Mouse (Mus musculus) limb, embryonic 13.5 days (tissue): ENCODE results near the gene Elavl3. TPM values are rescaled to one million over a fixed set of nuclear protein-coding genes. Genes with fewer than 3 reads are reported as not detected.

Source experiments
- ATAC-seq: fragments of 200-750 bp; cut with Nextera tagmentation; 2 replicates; pipeline ENCODE4 v1.8.0; 2017; ENCODE audit warnings: low read depth, moderate number of reproducible peaks, moderate TSS enrichment; ENCODE audit not compliant: low FRiP score
- H3K27ac ChIP-seq: fragments of 300-500 bp; sonication (generic); 2 replicates; pipeline ENCODE4 v1.5.1; 2015; ENCODE audit warnings: inconsistent platforms, mild to moderate bottlenecking, moderate library complexity
- H3K27me3 ChIP-seq: fragments of 300-500 bp; sonication (generic); 2 replicates; pipeline ENCODE4 v1.6.1; 2015; ENCODE audit warnings: mild to moderate bottlenecking, inconsistent platforms
- H3K36me3 ChIP-seq: fragments of 300-500 bp; sonication (generic); 2 replicates; pipeline ENCODE4 v1.6.1; 2015; ENCODE audit warnings: inconsistent platforms, mild to moderate bottlenecking, moderate library complexity
- H3K4me1 ChIP-seq: fragments of 300-500 bp; sonication (generic); 2 replicates; pipeline ENCODE4 v1.6.1; 2015; ENCODE audit warnings: inconsistent platforms
- H3K4me2 ChIP-seq: fragments of 300-500 bp; sonication (generic); replicated peaks from 2 replicates; pipeline ENCODE4 v1.6.1; 2015; ENCODE audit warnings: inconsistent platforms, mild to moderate bottlenecking, moderate library complexity
- H3K4me3 ChIP-seq: fragments of 300-500 bp; sonication (generic); 2 replicates; pipeline ENCODE4 v1.5.1; 2015; ENCODE audit warnings: moderate library complexity, mild to moderate bottlenecking, inconsistent platforms
- H3K9ac ChIP-seq: fragments of 300-500 bp; sonication (generic); 2 replicates; pipeline ENCODE4 v1.6.1; 2015; ENCODE audit warnings: mild to moderate bottlenecking, inconsistent platforms
- H3K9me3 ChIP-seq: fragments of 300-500 bp; sonication (generic); 2 replicates; pipeline ENCODE4 v1.6.1; 2016; ENCODE audit warnings: inconsistent platforms
- WGBS: fragments of 180-500 bp; shearing (Covaris S2); methylation state at CpG from one replicate; pipeline ENCODE4 v1.1.7; 2015; 5-methylcytosine and 5-hydroxymethylcytosine counted together
- polyA plus RNA-seq: library from polyadenylated mRNA; unstranded; fragments of >200 nt; fragmentation: Nextera tagmentation; extraction: Ambion mirVana; gene quantifications from 2 replicates; pipeline ENCODE4 v1.2.1, GENCODE M21; 2015

The Elavl3 gene
- polyA plus RNA-seq, 1 experiment from 2014 or later: 0.13 TPM

DNA sequence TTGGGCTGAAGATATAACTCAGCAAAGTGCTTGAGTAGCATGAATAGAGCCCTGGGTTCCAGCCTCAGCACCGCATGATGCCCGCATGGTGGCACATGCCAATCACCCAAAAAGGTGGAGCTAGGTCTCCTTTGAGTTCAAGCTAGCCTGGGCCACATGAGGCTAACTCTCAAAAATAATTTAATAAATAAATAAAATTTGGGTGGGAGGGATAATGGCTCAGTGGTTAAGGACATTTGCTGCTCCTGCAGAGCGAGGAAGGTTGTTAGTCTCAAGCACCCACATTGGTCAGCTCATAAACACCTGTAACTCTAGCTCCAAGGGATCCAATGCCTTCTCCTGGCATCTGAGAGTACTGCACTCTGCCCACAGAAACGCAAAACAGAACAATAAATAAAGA lies 50.2 kb downstream of the Elavl3 start:
- H3K27ac ChIP-seq: no peak overlapping the region
- 87% methylated on average over 4 of the region's 4 CpGs for WGBS
- no peak overlapping the region for H3K4me3 ChIP-seq
- H3K4me2 ChIP-seq: peak overlapping the region; percentile 63
- H3K4me1 ChIP-seq: peaks cover 23% of the 10 kb centered on the region
- H3K27me3 ChIP-seq: 0 out of 2 replicates have a peak, but pooled peaks cover 3% of the 10 kb centered on the region
- peaks cover 29% of the 10 kb centered on the region for H3K36me3 ChIP-seq
- H3K9ac ChIP-seq: no peak overlapping the region
- no peaks in the 10 kb centered on the region for H3K9me3 ChIP-seq
- no peak for ATAC-seq

DNA sequence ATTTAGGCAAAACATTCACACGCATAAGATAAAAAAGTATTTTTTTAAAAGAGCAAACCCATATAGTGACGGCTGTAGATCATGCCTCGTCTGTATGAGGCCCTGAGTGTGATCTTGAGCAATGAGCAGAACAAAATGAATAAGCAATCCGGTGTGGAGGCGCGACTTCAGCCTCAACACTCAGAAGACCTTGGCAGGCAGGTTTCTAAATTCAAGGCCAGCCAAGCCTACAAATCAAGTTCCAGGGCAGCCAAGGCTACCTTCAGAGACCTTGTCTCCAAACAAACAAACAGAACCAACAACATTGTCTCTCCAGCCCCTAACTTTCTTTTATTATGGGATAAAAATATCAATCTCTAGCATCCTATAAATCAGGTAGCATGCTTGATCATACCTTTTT lies 51.5 kb downstream of the Elavl3 start:
- H3K4me3 ChIP-seq: no peak overlapping the region
- no peak overlapping the region for H3K4me2 ChIP-seq
- no peak for ATAC-seq
- no peak overlapping the region for H3K9ac ChIP-seq
- H3K4me1 ChIP-seq: peaks cover 23% of the 10 kb centered on the region
- 0 out of 2 replicates have a peak, but pooled peaks cover 3% of the 10 kb centered on the region for H3K27me3 ChIP-seq
- H3K27ac ChIP-seq: no peak overlapping the region
- peaks cover 16% of the 10 kb centered on the region for H3K36me3 ChIP-seq
- H3K9me3 ChIP-seq: no peaks in the 10 kb centered on the region
- WGBS: 91% methylated on average over 6 of the region's 6 CpGs

DNA sequence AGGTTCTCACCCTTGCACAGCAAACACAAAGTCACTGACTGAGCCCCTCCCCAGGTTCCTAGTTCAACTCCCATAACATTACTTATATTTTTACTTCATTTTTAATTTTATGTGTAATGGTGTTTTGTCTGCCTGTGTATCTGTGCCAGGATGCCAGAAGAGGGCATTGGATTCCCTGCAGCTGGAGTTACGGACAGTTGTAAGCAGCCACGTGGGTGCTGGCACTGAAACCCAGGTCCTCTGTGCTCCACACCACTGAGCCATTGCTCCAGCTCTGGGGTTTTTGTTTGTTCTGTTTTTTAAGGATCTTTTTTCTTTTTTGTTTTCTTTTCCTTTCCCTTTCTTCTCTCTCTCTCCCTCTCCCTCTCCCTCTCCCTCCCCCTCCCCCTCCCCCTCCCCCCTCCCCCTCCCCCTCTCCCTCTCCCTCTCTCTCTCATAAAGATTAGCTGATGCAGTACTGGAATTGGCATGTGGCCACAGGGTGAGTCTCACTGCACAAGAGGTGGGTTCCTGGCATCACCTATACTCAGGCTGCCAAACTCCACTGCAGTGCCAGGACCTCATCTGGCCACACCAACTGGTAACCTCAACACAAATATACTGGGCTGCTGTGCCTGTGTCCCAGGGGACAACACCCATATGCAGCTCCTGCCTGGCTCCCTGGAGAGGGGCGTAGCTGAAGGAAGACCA lies 55.5 kb downstream of the Elavl3 start:
- Histone ChIP-seq H3K9me3 (no peaks in the 10 kb centered on the region), H3K4me1 (no peaks in the 10 kb centered on the region), H3K27me3 (peaks cover 36% of the 10 kb centered on the region), H3K9ac (no peak overlapping the region), H3K27ac (no peak overlapping the region), H3K4me3 (no peak overlapping the region), H3K4me2 (no peak overlapping the region), H3K36me3 (no peaks in the 10 kb centered on the region)
- 86% methylated on average over 3 of the region's 3 CpGs for WGBS
- ATAC-seq: no peak

DNA sequence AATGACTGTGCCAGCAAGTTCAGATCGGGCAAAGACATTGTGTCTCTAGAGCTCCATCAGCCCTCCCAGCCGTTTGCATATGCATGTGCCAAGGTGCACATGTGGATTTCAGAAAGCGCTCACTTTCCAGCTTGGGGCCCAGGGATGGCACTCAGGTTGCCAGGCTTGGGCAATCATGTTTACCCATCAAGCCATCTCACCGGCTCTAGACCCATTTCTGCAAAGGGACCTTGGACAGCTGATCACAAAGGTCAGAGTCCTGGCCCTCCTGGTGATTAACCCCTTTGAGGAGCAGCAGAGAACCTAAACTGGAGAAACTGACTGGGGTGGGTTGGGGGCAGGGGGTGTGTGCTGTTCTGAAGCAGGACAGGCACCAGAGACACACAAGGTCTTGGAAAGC lies 59.6 kb downstream of the Elavl3 start:
- no peak overlapping the region for H3K4me2 ChIP-seq
- H3K9ac ChIP-seq: no peak overlapping the region
- no peaks in the 10 kb centered on the region for H3K9me3 ChIP-seq
- ATAC-seq: no peak
- 78% methylated on average over 4 of the region's 4 CpGs for WGBS
- H3K4me3 ChIP-seq: no peak overlapping the region
- peaks cover 26% of the 10 kb centered on the region for H3K4me1 ChIP-seq
- no peak overlapping the region for H3K27ac ChIP-seq
- no peaks in the 10 kb centered on the region for H3K36me3 ChIP-seq
- peaks cover 74% of the 10 kb centered on the region for H3K27me3 ChIP-seq

DNA sequence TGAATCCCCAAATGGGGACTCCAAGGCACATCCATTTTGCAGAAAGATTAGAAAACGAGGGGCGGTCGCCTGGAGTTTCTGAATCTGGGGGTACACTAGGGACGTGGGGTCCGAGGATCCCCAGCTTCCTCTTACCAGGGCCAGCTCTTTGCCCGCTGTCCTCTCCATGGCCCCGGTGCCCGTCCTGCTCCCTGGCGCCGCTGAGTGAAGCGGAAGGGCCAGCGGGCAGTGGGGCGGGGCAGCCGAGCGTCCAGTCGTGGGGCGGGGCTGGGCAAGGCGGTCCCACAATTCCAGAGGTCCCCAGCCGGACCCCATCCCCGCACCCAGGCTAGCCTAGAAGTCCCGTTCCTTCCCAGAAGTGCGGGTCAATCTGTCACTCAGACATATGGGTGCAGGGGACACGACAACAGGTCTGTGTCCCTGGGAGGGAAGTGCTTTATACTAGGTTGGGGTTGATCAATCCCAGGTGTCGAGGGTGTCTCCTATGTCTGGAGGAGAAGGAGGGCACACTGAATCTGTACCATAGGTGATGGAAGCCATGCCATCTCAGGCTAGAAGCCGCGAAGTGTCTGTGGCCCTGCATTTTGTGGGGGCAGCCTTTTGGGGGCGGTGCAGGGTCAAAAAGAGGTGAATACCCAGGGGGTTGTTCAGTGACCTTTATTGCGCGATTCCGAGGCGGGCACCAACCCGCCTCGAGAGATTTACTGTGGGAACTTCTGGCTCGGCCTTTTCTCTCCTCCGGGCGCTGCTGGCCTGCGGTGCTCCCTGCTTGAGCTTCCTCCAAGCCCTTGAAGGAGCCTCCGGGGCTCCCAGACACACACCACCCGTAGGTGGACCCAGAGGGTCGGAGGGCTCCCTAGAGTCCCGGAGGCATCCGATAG lies 62.4 kb downstream of the Elavl3 start, which contains the start of gene Rgl3:
Gene Rgl3, minus strand, starts transcription at position 217 of the 881 bp plus-strand sequence.
- no peak within 1 kb of the TSS for H3K27ac ChIP-seq
- peaks cover 26% of the 10 kb centered on the region for H3K4me1 ChIP-seq
- peak within 1 kb of the TSS; percentile 63 for H3K9ac ChIP-seq
- no peaks in the 10 kb centered on the region for H3K36me3 ChIP-seq
- ATAC-seq: no peak
- no peaks in the 10 kb centered on the region for H3K9me3 ChIP-seq
- H3K4me2 ChIP-seq: peak within 1 kb of the TSS; percentile 76
- H3K4me3 ChIP-seq: peak within 1 kb of the TSS; percentile 45
- H3K27me3 ChIP-seq: peaks cover 93% of the 10 kb centered on the region
- under 1% methylated on average over 42 of the region's 42 CpGs for WGBS

DNA sequence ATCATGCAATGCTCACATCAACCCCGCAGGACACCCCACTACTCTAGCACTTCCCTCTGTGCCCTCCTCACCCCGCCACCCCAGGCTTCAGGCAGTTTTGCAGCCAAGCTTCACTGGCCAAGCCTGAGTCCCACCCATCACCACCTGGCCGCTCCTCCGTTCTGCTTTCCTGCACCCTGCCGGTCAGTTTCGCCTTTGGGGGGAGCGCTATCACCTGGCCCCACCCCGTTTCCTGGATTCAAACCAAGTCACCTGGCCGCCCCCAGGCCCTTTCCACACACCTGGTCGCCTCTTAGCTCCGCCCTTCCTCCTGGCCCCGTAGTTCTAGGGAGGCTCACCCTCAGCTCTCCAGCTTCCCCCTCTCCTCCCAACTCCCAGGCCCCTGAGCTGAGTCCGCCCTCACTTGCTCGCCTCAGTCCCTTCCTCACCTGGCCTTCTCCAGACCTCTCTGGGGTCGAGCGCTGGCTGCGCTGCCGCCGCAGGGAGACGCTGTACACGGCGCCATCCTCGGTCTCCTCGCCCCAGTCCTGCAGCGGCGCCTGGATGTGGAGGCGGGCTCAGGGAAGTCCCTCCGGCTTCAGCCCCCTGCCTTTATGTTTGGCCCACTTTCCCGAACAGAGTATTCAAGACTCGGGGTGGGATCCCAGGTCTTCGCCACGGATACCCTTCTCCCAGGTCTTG lies 63.3 kb downstream of the Elavl3 start:
- Histone ChIP-seq H3K27ac (no peak overlapping the region), H3K9ac (peak overlapping the region; percentile 63), H3K4me3 (peak overlapping the region; percentile 45), H3K4me1 (peaks cover 26% of the 10 kb centered on the region), H3K4me2 (peak overlapping the region; percentile 76), H3K9me3 (no peaks in the 10 kb centered on the region), H3K27me3 (peaks cover 94% of the 10 kb centered on the region), H3K36me3 (no peaks in the 10 kb centered on the region)
- no peak for ATAC-seq
- 1% methylated on average over 32 of the region's 32 CpGs for WGBS

DNA sequence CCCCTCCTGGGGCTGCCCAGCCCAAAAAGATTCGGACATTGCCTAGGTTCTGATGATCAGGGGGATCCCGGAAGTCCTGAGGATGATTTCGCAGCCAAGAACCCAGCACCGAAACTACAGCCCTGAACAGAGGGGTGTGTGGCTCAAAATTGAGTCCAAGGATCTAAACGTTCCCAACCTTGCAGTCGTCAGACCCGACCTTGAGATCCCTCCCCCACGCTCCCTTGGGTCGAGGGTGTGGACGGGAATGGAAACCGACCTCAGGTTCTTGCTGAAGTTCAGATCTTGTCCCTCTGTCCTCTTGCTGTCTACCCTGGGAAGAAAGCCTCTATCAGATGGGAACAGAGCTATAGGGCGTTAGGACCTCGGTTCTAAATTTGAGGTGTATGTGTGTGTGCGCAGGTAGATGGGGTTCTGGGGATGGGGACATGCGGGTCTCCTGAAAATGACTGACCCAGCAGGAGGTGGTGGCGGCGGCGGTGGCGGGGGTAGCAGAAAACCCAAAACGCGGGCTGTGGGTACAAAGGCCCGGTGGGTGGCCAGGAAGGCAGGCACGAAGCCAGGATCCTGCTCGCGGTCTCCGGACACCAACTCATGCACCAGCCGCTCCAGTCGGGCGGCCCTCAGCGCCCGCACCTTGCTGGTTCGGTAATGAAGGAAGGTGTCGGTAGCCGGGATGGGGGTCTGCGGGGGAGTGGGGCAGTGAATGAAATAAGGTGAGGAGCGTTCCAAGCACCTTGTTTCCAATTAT lies 64.1 kb downstream of the Elavl3 start:
- no peaks in the 10 kb centered on the region for H3K36me3 ChIP-seq
- ATAC-seq: no peak
- H3K27me3 ChIP-seq: peaks cover 90% of the 10 kb centered on the region
- H3K27ac ChIP-seq: no peak overlapping the region
- H3K9me3 ChIP-seq: no peaks in the 10 kb centered on the region
- peak overlapping the region; percentile 45 for H3K4me3 ChIP-seq
- no peak overlapping the region for H3K9ac ChIP-seq
- peak overlapping the region; percentile 76 for H3K4me2 ChIP-seq
- peaks cover 26% of the 10 kb centered on the region for H3K4me1 ChIP-seq
- WGBS: 8% methylated on average over 36 of the region's 36 CpGs

DNA sequence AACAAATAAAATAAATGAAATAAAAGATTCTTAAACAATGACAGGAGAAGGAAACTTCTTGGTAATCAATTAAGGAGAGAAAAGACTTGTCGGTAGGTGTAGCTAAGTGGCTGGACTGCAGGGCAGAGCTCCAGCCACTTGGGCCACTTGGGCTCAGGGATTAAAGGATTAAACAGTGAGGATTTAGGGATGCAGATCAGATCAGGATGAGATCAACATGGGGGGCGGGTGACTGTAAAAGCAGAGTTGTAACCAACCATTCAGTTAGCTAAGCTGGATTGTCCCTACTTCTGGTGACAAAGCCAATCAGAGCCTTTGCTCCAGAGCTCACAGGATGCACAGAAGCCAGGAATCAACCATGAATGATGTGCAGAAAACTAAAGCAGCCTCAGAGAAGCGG lies 67.9 kb downstream of the Elavl3 start:
- H3K9me3 ChIP-seq: no peaks in the 10 kb centered on the region
- ATAC-seq: no peak
- 36% methylated on average over 3 of the region's 3 CpGs for WGBS

DNA sequence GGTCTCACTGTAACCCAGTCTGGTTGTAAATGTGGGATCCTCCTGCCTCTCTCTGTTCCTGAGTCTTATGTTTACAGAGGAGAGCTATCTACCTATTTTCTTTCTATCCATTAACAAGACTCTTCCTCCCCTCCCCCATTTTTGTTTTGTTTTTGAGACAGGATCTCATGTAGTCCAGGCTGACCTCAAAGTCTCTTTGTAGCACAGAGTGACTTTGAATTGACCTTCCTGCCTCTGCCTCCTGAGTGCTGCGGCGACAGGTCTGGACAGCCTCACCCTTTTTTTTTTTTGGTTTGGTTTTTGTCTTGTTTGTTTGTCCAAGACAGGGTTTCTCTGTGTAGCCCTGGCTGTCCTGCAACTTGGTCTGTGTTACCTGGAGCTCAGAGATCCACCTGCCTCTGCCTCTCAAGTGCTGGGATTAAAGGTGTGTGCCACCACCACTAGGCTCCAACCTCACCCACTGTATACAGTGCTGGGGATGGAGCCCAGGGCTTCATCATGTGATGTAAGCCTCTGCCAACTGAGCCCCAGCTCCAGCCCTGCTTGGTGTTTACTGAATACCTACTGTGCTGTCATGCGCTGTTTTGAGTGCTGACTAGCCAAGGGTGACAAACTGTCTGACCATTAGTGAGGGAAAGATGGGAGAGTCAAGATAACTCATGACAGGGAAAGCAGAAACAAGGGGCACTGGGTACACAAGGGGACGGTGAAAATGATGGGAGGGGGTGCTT lies 73.3 kb downstream of the Elavl3 start:
- WGBS: 92% methylated on average over 4 of the region's 4 CpGs
- ATAC-seq: no peak

More for the DNA sequence above, 67.9 kb downstream of the Elavl3 start:
- no peak overlapping the region for H3K9ac ChIP-seq
- no peak overlapping the region for H3K27ac ChIP-seq
- no peak overlapping the region for H3K4me2 ChIP-seq
- H3K4me3 ChIP-seq: no peak overlapping the region
- H3K36me3 ChIP-seq: no peaks in the 10 kb centered on the region
- peaks cover 52% of the 10 kb centered on the region for H3K27me3 ChIP-seq
- H3K4me1 ChIP-seq: peaks cover 12% of the 10 kb centered on the region

DNA sequence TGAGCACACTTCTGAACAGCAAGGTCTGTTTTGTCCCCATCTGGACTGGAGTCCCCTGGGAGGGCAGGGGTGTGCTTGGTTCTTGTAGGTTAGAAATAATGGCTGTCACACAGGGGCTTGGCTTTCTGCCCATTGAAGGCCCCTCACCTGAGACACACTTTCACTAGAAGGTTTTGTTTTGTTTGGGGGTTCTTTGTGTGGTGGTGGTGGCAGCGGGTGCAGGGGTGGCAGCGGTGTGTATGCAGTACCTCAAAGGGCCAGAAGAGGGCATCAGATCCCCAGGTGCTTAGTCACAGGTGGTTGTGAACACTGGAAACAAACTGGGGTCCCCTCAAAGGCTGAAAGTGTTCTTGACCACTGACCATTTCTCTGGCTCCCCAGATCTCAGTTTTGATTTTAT lies 73.9 kb downstream of the Elavl3 start:
- no peak for ATAC-seq
- H3K4me3 ChIP-seq: no peak overlapping the region

More for the DNA sequence above, 73.3 kb downstream of the Elavl3 start:
- no peak overlapping the region for H3K9ac ChIP-seq
- no peaks in the 10 kb centered on the region for H3K36me3 ChIP-seq
- H3K4me2 ChIP-seq: no peak overlapping the region
- no peaks in the 10 kb centered on the region for H3K9me3 ChIP-seq
- H3K4me3 ChIP-seq: no peak overlapping the region
- peaks cover 4% of the 10 kb centered on the region; the same call in 1 of the 2 replicates for H3K27me3 ChIP-seq
- no peaks in the 10 kb centered on the region for H3K4me1 ChIP-seq
- no peak overlapping the region for H3K27ac ChIP-seq

DNA sequence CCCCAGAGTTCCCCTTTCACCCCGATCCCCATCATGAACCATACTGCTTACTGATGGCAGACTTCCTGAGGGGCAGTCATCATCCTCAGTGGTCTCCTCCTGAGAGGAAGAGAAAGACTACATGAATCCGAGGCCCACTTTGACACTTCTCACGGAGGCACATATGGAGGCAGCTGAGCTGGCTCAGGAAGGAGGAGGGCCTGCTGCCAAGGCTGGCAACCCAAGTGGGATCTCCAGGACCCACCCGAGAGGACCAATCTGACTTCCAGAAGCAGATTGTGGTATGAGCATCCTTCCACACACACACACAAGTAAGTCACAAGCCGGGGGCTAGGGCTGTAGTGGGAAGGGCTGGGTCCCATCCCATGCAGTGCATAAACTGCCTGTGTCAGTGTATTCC lies 74.5 kb downstream of the Elavl3 start:
- no peak overlapping the region for H3K4me3 ChIP-seq
- 84% methylated on average over 5 of the region's 5 CpGs for WGBS
- no peak for ATAC-seq

More for the DNA sequence above, 73.9 kb downstream of the Elavl3 start:
- 26% methylated on average over 2 of the region's 2 CpGs for WGBS
- no peak overlapping the region for H3K4me2 ChIP-seq
- H3K4me1 ChIP-seq: no peaks in the 10 kb centered on the region
- H3K9me3 ChIP-seq: no peaks in the 10 kb centered on the region
- no peak overlapping the region for H3K9ac ChIP-seq
- H3K27ac ChIP-seq: no peak overlapping the region
- no peaks in the 10 kb centered on the region for H3K27me3 ChIP-seq
- no peaks in the 10 kb centered on the region for H3K36me3 ChIP-seq

More for the DNA sequence above, 74.5 kb downstream of the Elavl3 start:
- H3K36me3 ChIP-seq: no peaks in the 10 kb centered on the region
- no peak overlapping the region for H3K9ac ChIP-seq
- no peak overlapping the region for H3K27ac ChIP-seq
- H3K27me3 ChIP-seq: no peaks in the 10 kb centered on the region
- H3K4me2 ChIP-seq: no peak overlapping the region
- no peaks in the 10 kb centered on the region for H3K9me3 ChIP-seq
- H3K4me1 ChIP-seq: no peaks in the 10 kb centered on the region
